Mouse (Mus musculus) CD4-positive, CD25-positive, alpha-beta regulatory T cell, adult 4 months (primary cell): Measurements from ENCODE around the gene En2. TPM values are rescaled to one million over a fixed set of nuclear protein-coding genes. Genes with fewer than 3 reads are reported as not detected.

Experiments
- ATAC-seq: one replicate; pipeline ENCODE4 v1.8.0; 2017
- polyA plus RNA-seq, 2 experiments: library from polyadenylated mRNA; unstranded; fragments of 100-300 nt; shearing (Covaris generic); gene quantifications; one replicate each; pipeline ENCODE4 v1.2.1; 2017

The En2 gene
- polyA plus RNA-seq, 2 experiments from 2014 or later: not detected

DNA sequence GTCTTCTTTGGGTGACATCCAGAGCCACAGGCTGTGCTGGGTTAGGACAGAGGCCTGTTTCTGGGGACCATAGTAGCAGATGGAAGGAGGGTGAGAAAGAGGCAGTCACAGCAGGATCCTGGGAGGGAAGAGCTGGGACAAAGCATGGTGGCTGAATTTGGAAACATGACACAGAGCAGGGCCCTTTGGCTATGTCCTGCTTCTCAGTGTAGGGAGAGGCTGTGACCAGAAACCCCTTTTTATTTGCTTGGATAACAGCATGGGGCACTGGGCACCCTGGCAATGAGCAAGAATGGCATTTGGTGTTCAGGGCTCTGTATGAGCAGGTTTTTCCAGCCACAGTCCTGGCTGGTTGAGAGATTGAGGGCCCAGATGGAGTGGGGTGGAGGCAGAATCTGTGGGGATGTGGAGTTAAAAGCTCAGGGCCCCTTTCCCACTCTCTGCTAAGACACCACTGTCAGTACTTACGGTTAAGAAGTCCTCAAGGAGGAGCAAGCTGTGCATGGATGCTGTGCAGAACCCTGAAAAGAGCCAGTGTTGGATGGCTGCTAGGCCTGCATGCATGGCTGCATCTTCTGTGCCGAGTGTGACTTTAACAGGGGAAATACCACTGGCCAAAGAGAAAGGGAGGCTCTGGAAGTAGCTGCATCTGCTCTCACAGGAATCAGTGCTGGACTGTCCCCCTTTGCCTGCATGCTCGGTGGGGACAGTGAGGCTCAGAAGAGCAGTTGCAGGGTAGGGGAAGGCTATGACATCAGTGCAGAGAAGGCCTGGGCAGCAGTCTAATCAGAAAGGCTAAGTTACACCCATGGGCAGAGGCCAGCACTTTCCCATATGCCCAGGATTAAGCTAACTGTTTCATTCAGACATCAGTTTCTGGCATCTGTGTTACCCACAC lies 26.0 kb downstream of the En2 start:
- no peak for ATAC-seq

DNA sequence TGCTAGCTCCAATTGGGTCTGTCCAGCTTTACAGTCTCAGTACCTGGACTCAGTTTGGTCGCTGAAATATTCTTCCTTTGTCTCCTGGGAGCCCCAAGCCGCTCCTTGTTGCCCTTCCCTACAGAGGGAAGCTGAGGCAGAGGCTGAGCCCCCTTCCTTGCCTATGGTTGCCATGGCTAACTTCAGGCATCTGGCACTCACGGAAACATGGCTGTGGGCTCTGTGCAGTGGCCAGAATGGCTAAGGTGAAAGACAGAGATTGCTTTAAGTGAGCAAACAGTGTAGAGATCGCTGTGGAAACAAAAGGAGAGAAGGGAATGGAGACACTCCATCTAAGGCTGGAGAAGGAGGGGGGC lies 26.6 kb downstream of the En2 start:
- no peak for ATAC-seq

DNA sequence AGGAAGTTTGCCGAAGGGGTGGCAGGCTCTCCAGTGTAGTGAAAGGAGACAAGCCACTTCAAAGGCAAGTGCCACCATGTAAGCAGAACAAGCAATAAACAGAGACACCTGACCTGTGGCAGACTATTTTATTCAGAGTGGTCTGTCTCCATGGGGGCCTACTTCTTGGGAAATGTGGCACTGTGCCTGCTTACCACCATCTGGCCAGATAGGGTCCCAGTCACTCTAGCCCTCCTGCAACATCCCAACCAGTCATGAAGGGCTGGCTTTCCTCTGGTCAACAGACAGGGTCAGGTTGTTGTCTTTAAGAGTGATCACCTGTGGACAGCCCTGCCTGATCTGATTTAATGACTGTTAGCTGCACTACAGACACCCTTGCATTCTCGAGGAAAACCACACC lies 30.0 kb downstream of the En2 start:
- ATAC-seq: no peak

DNA sequence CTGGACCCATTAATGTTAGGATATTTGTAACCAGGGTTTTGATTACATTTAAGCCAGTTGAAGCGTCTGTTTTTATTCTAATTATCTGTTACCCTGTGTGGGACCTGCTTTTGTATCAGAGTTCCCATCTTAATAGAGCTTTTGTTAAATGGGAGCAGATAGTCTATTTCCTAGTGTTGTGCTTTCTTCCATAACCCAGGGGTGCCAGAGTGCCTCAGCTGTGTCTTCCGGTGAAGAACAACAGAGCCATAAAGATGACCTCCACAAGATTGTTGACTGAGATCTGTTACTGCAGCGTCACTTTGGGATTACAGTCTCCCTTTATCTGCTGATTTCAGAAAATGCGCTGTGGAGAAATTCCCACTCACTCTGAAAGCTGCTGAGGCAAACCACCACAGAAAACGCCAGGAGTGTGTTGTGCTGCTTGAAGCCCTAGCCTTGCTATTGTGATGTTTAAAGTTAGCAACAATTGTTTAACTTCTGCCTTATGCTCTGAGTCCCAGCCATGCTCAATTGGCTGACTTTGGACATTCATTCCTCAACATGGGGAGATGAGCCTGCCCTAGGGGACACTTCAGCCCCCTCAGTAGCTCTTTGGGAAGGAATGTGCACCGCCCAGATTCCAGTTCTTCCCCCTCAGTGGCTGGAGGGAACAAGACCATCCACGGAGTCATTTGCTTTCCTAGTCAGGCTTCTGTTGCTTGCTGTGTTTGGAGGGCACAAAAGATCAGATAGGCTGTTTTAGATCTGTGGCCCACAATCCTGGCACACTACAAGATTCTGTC lies 33.8 kb downstream of the En2 start:
- no peak for ATAC-seq

DNA sequence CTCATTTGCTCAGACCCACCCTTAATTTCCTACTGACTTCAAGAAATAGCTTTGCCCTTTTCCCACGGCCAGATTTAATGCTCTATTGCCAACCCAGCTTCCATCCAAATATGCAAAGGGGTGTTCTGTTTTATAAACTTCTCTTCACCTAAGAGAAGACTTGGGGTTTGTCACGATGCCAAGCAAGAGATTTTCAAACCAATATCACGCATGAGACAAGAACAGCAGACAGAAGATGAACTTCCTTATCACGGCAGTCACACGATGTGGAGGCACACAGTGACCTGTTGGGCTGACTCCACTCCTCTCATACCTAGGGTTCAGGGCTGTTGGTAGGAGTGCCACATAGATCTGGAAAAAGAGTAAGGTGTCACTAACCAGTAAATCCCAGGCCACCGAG lies 37.6 kb downstream of the En2 start:
- ATAC-seq: no peak

DNA sequence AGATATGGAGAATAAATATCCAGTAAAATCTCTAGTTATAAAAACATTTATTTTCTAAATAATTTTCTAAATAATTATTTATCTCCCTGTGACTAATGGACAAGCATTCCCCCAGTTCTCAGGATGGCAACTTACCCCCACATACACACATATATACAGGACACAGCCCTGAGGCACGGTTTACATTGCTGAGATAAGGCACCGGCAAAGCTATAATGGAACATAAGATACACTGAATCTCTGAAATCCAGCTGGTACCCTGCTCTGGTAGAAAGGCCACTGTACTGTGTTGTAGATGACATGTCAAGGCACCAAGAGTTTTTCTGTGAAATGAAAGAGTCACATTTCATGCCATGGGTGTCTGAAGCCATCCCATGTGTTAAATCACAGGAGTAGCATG lies 39.2 kb downstream of the En2 start:
- no peak for ATAC-seq

DNA sequence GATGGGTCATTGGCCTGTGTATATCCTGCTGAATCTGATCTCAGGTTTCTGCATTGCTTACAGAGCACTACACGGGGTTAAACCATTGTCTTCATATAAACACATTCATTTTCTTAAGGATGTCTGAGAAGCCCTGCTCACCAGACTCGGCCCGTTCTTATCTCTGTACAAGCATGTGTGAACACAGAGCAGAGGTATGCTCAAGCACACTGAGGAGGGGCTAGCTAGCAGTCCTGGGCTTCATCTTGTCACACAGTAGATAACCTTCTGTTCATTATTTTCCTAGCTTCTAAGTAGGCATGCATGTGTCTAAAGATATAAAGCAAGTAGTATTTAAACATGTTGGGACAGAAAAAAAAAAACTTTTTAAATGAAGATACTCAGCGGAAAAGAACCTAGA lies 41.0 kb downstream of the En2 start:
- no peak for ATAC-seq

DNA sequence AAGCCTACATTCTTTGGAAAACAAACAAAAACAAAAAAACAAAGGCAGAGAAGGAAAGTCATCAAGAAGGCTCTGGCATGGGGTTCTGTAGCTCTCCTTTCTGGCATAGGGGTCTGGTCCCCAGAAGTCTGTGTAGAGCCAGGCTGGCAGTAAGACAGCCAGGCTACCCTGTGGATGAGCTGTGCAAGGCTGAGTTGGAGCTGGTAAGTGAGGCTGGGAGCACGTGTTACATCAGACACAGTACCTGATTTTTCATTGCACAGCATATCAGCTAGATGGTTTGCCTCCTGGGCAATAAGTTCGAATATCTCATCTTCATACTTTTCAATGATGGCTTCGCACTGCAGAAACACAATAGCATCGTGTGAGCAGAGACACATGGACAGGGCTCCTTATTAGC lies 41.5 kb downstream of the En2 start:
- ATAC-seq: no peak

DNA sequence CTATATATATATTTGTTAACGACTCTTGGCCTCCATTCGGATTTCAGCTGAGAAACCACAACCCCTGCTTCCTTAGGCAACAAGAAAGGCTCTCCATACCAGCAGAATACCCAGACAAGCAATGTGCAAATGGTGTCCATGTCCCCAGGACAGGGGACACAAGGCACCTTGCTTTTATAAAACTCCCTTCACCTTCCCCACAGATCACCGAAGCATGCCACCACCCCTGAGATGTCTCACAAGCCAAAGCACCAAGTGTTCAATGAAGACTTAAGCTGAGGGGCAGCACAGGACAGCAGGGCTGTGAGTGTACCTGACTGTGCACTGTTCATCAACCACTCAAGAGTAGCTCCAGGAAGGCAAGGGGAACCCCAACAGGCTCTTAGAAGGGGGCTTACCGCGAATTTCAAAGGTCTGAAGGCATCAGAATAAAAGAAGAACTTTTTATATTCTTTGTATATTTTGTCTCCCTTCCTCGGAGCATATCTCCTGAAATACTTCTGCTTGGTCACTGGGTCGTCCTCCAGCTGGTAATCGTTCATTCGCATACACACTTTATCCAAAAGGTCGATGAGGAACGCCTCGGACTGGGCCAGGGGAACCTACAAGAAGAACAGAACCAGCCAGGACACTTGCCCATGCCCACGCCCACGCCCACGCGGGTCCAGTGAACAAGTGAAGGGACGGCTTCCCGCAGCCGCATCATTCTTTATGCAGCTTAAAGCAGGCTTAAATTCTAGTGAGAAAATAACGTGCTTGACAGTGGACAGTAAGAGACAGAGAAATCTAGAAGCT lies 43.4 kb downstream of the En2 start:
- no peak for ATAC-seq

DNA sequence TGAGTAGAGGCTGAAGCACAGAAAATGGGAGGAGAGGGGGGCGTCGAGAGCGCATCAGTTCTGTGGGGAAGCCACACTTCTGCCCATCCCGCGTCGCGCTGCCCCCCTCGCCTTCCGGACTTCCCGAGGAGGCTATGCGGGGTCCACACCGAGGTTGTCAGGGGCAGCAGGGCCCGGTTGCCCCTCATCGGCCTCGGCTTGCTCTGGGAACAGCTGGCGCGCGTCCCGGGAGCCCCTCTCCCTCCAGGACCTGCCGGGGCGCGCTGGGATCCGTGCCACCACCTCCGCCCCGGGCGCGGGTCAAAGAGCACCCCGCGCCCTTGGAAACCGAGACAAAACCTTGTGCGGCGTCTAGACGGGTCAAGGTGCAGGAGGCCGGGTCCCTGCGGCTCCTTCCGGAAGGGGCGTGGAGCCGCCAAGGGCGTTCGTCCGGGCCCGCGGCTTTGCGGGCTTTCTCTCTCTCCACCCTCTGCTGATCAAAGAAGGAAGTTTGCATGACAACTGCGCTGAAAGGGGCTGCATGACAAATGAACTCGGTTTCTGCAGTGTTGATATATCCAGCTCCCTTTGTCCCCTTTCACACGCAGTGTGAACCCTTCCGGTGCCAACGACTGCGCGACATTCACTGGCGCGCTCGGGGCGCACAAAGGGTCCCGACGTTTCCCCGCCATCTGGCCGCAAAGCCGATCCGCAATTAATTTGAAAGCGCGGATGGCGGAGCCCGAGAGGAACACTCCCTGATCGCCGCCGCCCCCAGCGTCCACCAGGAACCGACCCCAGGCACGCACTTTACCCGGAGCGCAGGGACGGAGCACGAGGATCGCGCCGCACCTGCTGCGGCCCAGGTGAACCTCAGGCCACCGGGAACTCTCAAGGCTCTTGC lies 44.3 kb downstream of the En2 start:
- ATAC-seq: no peak

DNA sequence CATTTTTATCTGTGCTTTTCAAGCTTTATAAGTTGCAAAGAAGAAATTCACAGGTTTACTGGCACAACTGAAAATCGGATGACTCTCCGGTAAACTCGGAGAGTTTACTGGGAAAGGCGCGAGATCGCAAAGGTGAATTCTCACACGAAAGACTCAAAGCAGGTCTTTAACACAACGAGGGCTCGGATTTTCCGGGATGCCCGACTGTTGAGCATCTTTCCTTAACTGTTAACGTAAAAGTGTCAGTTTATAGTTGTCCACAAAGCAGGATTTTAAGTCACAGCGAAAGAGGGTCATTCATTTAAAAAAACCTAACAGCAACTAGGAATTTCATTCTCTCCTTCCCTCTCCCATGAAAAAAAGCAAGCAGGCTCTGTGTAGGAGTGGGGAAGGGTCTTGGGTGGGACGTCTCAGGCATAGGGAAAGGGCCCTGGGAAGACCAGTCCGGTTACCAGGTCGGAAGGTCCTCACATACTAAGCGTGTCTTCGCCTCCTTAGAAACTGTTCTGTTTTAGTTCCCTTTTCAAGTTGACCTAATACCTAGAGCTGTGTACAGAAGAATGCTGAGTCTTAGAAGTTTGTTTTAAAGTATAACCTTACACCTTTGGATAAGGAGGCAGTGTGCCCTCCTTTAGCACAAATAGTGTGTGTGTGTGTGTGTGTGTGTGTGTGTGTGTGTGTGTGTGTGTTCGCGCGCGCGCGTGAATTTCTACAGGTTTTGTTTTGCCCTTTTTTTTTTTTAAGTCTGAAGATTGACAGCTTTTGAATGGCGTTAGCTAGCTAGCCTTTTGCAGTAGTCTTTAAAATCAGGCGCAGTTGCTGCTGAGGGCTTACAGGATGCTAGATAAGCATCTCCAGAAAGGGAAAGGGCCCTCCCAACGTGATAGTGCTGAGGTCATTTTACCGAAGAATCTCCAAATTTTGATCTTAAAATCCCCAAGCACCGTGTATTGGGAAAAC lies 45.4 kb downstream of the En2 start:
- no peak for ATAC-seq

DNA sequence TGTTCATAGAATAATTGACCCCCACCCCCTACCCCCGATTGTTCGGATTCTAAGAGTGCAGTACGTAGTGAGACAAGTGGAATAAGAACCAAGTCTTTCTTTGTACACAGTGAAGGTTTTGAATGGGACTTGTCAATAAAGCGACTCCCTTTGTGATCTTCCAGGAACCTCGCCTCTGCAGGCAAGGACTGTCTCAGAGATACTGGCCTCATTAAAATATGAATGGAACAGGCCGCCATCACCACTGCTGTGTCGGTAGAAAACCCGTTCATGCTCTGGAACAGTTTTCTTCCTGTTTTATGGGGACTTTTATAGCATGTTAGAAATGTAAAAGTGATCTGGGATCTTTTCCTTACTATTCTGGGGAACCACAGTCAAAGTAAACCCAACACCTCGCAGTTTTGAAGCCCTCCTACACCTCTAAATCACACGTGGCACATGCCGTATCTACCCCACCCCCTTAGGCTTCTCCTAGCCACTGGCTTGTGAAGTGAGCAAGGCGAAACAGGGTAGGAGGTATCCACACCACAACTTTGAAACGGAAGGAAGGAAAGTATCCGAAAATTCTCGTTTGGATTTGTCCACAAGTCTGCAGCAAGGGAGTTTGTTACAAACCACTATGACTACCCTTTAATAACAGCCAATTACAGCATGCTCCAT lies 46.3 kb downstream of the En2 start:
- ATAC-seq: no peak

DNA sequence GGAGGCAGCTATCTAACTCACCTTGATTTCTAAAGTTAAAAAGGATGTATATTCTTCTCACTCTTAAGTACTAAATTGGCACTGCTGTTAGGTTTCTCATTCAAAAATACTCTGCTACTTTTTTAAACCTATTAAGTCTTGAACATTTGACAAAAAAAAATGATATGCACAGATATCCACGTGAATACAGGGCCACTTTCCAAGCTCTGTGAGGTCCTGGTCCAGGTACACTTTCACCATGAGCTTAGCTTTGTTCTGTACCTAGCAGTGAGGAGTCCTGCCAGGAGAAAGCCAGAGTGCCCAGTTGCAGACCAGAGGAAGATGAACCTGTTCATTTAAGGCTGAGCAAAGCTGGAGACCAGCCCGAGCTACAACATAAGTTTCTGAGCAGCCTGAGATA lies 47.9 kb downstream of the En2 start:
- ATAC-seq: no peak

DNA sequence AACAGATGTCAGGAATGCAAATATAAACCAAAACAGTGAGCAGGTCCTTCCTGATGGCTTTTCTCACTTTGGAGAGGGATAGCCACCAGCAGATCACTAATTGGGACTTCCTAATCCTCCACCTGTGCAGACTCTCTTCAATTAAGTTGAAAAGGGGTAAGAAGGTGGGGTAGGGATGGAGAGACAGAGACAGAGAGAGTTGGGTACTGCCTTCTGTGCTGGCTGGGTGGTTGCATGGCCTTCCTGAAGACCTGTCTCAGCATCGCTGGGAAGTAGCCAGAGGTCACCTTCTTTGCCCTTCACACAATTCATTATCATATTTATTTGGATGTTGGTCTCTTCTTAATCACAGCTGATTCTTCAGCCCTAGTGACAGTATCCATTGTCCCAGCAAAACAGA lies 54.1 kb downstream of the En2 start:
- ATAC-seq: no peak

Other genes with a start within 250 kb of the En2 start
- gene Insig1, start 94.3 kb upstream of the En2 start, polyA plus RNA-seq: 10 to 100 TPM; 28.0 to 32.8 TPM
- not detected for gene Cnpy1, start 80.1 kb downstream of the En2 start, polyA plus RNA-seq
- 10 to 100 TPM; 13.2 to 13.5 TPM for gene Rbm33, start 151.4 kb downstream of the En2 start, polyA plus RNA-seq